Mouse (Mus musculus) lung, postnatal 0 days (tissue): ENCODE measurements around the gene Sipa1l1.

ENCODE experiments used
- CTCF ChIP-seq: IDR thresholded peaks from 2 replicates; pipeline ENCODE4 v1.5.1; 2016; ENCODE audit warnings: antibody characterized with exemption, mild to moderate bottlenecking
- EP300 ChIP-seq: IDR thresholded peaks from 2 replicates; pipeline ENCODE4 v1.6.1; 2016; ENCODE audit warnings: antibody characterized with exemption, mild to moderate bottlenecking, control low read depth

DNA sequence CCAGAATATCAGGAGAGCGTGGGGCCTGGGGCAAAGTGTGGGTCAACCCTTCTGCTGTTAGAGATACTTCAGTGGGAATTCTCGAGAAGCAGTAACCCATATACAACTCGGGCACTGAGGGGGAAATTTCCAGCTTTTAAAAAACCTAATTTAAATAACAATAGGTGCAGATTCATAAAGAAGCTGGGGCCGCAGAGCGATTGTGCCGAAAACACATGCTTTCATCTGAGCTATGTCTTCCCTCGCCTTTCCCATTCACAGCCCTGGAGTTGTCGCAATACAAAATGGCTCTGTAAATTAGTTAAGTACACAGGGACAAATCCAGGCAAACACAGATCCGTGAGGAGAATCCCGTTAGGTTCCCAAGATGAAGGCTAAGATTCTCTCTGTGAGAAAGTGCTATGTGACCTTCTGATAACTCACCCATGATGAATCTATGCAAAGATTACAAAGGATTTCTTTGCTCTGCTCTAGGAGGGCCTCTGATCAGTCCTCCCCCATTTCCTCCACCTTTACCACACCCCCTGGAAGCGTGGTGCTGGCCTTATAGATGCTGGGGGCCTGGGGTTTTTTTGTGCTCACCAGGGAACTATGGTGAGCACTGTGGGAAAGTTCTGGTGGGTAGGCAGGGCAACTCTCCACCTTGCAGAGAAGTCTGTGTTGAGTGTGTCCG lies 22.0 kb upstream of the Sipa1l1 start:
- TF ChIP-seq CTCF: no peak
- no peak for TF ChIP-seq EP300
